Mouse (Mus musculus) lung, postnatal 4 days (tissue): ENCODE measurements around the gene Hsd11b1.
A peak's percentile ranks its signal among the peaks of the same experiment; 100 is the strongest.

Experiments
- DNase-seq, 2 experiments: peaks; one replicate each; pipeline ENCODE4 v3.0.0; 2021

Gene Hsd11b1

DNA sequence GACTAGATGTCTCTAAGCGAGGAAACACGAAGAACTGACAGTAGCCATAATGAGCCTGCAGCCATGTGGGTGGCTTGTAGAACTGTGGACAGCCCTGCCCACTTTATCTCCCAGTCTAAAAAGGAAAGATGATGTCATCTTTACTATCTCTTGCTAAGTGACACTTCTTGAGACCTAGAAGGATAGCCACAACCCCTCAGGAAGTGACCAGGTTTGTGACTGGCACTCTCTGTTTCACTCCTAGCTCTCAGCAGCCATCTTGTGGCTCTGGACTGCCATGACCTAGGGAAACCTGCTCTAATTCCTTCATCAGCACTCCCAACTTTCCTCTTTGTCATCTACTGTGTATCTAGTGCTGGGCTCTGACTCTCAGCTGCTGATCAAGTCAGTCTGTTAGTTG lies 65.6 kb downstream of the Hsd11b1 start:
- no peak for DNase-seq

DNA sequence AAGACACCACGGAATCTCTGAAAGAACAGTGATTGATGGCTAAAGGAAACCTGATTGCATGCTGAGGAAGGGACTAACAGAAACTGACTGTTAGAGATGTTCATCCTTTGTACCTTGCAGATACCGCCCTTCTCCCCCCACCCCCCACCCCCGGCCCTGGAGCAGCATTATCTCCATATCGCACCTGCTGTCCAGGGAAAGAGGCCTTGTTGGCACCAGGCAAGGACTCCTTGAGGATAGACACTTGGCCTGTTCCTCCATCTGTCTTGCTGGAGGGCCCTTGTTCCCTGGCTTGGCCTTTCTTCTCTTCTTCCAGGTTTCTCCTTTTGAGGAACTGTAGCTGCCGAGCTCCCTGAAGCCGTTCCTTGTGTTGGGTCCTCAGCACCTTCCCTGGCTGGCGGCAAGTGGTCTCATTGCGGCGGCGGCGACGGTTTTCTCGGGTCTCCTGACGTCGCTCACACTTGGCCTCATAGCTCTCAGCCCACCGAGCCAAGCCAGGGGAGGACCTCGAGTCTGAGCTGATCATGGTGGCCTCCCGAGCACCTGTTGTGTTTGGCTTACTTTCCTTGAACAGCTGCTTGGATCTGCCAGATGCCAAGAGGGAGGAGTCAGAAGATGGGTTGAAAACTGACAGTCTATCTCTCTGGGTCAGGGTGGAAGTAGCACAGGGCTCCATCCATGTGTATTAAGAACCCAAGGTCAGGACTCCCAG lies 66.2 kb downstream of the Hsd11b1 start:
- no peak for DNase-seq

GRCm38 (mm10) chr1:193195169-193195810 lies 68.6 kb downstream of the Hsd11b1 start:
- DNase-seq: no peak

DNA sequence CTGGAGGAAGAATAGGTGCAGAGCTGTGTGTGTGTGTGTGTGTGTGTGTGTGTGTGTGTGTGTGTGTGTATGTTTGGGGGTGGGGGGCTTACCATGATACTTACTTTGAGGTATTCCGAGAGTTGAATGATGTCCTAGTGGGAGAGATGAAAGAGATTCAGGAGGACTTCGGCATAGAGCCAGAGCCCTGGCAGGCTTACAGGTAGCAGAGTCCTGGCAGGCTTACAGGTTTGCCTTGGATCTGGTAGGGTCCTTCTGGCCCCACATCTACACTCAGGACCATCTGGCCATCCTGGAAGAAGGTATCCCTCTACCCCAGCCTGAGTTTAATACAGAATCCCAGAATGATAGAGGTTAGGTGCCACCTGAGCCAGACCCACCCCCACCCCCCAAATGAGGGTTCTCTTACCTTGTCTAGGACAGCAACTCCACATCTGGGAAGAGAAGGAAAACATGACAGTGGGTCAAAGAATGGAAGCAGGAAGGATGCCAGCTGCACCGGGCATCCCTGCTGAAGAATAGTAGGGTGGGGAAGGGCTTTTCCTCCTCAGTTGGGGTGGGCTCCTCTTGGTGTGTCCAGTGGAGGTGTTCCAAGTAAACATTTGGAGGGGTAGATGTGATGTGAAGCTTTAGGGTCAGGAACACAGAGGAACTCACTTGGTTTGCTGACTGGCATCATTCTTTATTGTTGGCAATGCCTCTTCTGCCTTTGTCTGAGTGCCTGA lies 69.3 kb downstream of the Hsd11b1 start:
- no peak for DNase-seq

GRCm38 (mm10) chr1:193191675-193192283 lies 72.1 kb downstream of the Hsd11b1 start:
- no peak for DNase-seq

GRCm38 (mm10) chr1:193189771-193190170 lies 74.1 kb downstream of the Hsd11b1 start:
- no peak for DNase-seq

DNA sequence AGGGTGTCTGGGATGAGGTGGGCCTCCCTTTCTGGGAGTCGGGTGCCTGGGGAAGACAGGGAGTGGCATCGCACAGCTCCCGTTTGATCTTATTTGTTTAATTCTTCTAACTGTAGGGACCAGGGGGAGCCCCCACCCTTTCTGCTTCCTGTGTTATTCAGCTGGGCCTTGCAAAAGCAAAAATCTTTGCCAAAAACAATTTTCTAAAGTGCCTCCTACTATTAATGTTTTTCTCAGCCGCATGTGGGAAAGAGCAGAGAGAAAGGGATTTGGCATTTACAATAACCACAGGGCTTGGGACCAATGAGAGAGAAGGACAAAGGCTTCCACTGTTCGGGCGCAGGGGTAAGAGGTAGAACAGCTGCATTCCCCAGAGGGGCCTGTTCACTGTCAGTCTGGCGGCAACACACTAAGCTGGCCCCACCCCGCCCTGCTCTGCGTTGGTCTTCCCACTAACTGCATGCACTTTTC lies 74.7 kb downstream of the Hsd11b1 start:
- peak; percentile 60 to 79 for DNase-seq

- DNase-seq: no peak
These were observed 75.6 kb downstream of the Hsd11b1 start for GRCm38 (mm10) chr1:193188257-193188656.

- no peak for DNase-seq
These were observed 82.8 kb downstream of the Hsd11b1 start for GRCm38 (mm10) chr1:193181104-193181503.

DNA sequence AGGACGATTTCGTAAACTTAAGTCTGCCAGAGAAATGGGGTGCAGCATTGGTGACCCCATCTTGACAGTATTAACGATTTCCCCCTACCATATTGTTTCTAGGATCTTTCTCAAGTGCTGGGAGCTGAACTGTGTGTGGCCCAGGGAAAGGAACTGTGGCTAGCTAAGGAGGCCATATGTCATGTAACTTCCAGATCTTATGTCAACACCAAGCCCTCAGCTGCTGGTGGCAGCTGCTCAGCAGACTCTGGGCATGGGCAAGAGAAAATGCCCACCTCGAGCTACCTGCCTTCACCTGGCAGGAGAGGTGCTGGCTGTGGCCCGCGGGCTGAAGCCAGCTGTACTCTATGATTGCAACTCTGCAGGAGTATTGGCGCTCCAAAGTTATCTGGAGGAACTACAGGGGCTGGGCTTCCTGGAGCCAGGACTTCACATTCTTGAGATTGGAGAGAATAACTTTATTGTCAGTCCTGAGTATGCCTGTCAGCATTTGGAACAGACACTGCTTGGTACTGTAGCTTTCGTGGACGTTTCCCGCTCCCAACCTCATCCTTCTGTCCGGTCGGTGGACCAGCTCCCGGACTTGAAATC lies 89.6 kb downstream of the Hsd11b1 start:
- no peak for DNase-seq

DNA sequence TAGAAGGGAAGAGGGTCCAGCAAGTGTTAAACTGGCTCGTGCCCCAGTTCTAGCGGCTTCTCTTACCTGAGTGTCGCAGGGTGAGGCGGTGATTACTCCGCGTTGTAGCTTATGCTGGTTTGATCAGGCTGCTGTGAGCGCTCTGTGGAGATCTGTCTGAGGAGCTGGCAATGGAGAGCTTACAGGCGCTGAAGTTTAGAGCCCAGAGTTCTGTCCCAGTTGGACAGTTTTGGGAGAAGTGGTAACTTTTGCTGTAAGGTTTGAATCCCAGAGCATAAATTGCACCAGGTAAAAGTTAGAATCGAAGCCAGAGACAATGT lies 90.1 kb downstream of the Hsd11b1 start:
- DNase-seq: no peak

DNA sequence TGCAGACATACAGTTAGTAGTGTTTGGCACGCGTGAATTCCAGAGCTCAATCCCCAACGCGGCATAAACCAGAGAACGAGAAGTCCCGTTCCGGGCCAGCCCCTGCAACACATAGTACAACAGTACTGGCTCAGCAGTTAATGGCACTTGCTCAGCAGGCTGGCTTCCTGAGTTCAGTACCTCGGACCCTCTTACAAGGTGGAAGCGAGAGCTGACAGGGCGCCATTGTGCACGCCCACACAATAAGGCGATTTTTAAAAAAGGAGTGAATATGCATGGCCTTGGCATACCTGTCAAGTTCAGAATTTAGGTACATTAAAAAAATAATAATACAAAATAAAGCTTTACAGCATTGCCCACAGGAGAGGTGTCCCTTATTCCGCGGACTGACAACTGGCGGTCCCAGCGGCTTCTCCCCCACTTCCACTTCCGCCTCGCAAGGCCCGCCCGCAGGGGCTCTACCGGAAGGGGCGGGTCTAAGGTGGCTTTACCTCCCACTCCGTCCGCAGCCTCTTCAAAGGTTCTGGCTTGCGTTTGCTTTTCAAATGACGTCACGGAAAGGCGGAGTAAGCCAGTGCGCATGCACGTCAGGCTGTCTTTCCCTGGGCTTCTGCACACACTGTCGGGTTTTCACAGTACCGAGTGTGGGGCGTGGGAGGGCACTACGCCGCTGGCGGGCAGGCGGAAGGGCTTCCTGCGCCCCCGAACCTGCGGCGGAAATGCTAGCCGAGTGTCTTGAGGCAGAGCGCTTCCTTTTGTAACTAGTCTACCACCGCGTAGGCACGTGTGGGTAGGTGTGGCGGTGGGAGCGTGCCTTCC lies 90.7 kb downstream of the Hsd11b1 start:
- peak; percentile 97 for DNase-seq
